8 mouse cellular contexts compared by ENCODE assay signal in genomic region chr7:126799050-126799467, GRCm38 (mm10). TPM values are rescaled to one million over a fixed set of nuclear protein-coding genes. Genes with fewer than 3 reads are reported as not detected.
A peak's percentile ranks its signal among the peaks of the same experiment; 100 is the strongest.
DNase-seq lines count a peak whose midpoint lies in the region; ATAC-seq and TF ChIP-seq lines count a peak whose summit lies in the region.

No protein-coding gene starts in this region.

- peak overlapping the region; percentile 69 for H3K4me3 ChIP-seq in hindbrain, embryonic 15.5 days

- H3K27me3 ChIP-seq in Patski: no peaks in the 10 kb centered on the region
- no peaks in the 10 kb centered on the region for H3K27me3 ChIP-seq in hindbrain, embryonic 15.5 days

- DNase-seq in Patski (ENCODE audit: low read depth, low spot score): peak; percentile 91
- peak; percentile 98 for DNase-seq in cerebellum, postnatal 14 days
- peak; percentile 91 to 96 for DNase-seq in frontal cortex, postnatal 25 days (ENCODE audit: low spot score in 2 of 2)
- peak; percentile 96 for DNase-seq in left cerebral cortex, adult 11 months (ENCODE audit: low spot score)
- peak; percentile 98 to 99 for DNase-seq in lung, postnatal 4 days
- DNase-seq in retina, postnatal 7 days (ENCODE audit: low read depth, low spot score): peak; percentile 89
- peak; percentile 88 for DNase-seq in urinary bladder, adult 2 months (ENCODE audit: low spot score)

- no peak for TF ChIP-seq CTCF in Patski (IDR thresholded peaks at IDR 0.05)

- peaks cover 40% of the 10 kb centered on the region for H3K4me1 ChIP-seq in hindbrain, embryonic 15.5 days (replicated peaks)

- peak overlapping the region; percentile 88 for H3K27ac ChIP-seq in hindbrain, embryonic 15.5 days (replicated peaks)

- CTCF ChIA-PET in Patski (lab: Charles Lee): no interaction called here

- peak overlapping the region; percentile 76 for H3K9ac ChIP-seq in hindbrain, embryonic 15.5 days

- H3K36me3 ChIP-seq in hindbrain, embryonic 15.5 days: peaks cover 24% of the 10 kb centered on the region

- under 1% methylated on average over 34 of the region's 36 CpGs for WGBS in hindbrain, embryonic 15.5 days

- peak overlapping the region; percentile 82 for H3K4me2 ChIP-seq in hindbrain, embryonic 15.5 days

- POLR2A ChIA-PET in Patski (lab: Charles Lee): interaction anchor here (0.8 to 1.2 kb wide), 5 partner anchors 16 to 56 kb away, joined by 3 to 7 read pairs (median 5); partner anchors contain the start of gene Tbx6

- ATAC-seq in Patski: peak; percentile 84
- ATAC-seq in hindbrain, embryonic 15.5 days (ENCODE audit: low FRiP score, low read depth): peak; percentile 97

- H3K9me3 ChIP-seq in hindbrain, embryonic 15.5 days: no peaks in the 10 kb centered on the region

- in situ Hi-C loops in Patski (cut with MboI; ENCODE audit: low pct_unique_long_range_greater_than_20kb): no loop called here

RNA-seq across cellular contexts. Expression of gene Fam57b, which starts 1.6 kb away (rescaled TPM):
- 1.3 TPM for polyA plus RNA-seq in Patski (2021)
- 49.9 and 60.8 TPM in 2 replicates for polyA plus RNA-seq in hindbrain, embryonic 15.5 days (2015; fragmentation: Nextera tagmentation; extraction: Ambion mirVana)
- polyA plus RNA-seq in urinary bladder, adult 2 months (2012; rRNA removed): 2.4 and 2.9 TPM in 2 replicates

RNA-seq across cellular contexts. Expression of gene Ppp4c, which starts 6.8 kb away (rescaled TPM):
- polyA plus RNA-seq in Patski (2021): 94.3 TPM
- polyA plus RNA-seq in hindbrain, embryonic 15.5 days (2015; fragmentation: Nextera tagmentation; extraction: Ambion mirVana): 174 and 176 TPM in 2 replicates
- polyA plus RNA-seq in urinary bladder, adult 2 months (2012; rRNA removed): 106 and 121 TPM in 2 replicates

RNA-seq across cellular contexts. Expression of gene Tbx6, which starts 17.8 kb away (rescaled TPM):
- 0.49 TPM for polyA plus RNA-seq in Patski (2021)
- polyA plus RNA-seq in hindbrain, embryonic 15.5 days (2015; fragmentation: Nextera tagmentation; extraction: Ambion mirVana): 0.62 and 0.75 TPM in 2 replicates
- polyA plus RNA-seq in urinary bladder, adult 2 months (2012; rRNA removed): 1.3 and 1.4 TPM in 2 replicates

RNA-seq across cellular contexts. Expression of gene Ypel3, which starts 22.3 kb away (rescaled TPM):
- polyA plus RNA-seq in Patski (2021): 109 TPM
- polyA plus RNA-seq in hindbrain, embryonic 15.5 days (2015; fragmentation: Nextera tagmentation; extraction: Ambion mirVana): 191 and 203 TPM in 2 replicates
- polyA plus RNA-seq in urinary bladder, adult 2 months (2012; rRNA removed): 188 and 213 TPM in 2 replicates

RNA-seq across cellular contexts. Expression of gene 4930451I11Rik, which starts 32.4 kb away (rescaled TPM):
- not detected for polyA plus RNA-seq in Patski (2021)
- polyA plus RNA-seq in hindbrain, embryonic 15.5 days (2015; fragmentation: Nextera tagmentation; extraction: Ambion mirVana): 0.43 TPM in 1 of 2 replicates, not detected in the other
- not detected in 2 replicates for polyA plus RNA-seq in urinary bladder, adult 2 months (2012; rRNA removed)

Comparison
In these comparisons a context has a peak if more than half of its experiments do, and no peak if none do; other contexts are left out.
1. Peak in every context shown above with its lines: DNase-seq, ATAC-seq, H3K4me3 ChIP-seq and H3K27ac ChIP-seq.
2. RNA of gene Fam57b, which starts 1.6 kb away (polyA plus RNA-seq): 49.9 to 60.8 TPM in hindbrain, embryonic 15.5 days; 2.4 to 2.9 TPM in urinary bladder, adult 2 months and 1.3 TPM in Patski (single experiment); every median in the first group is over 10 times any median in the second.